Mouse (Mus musculus) myocyte (in vitro differentiated cells): ENCODE data around the gene Atp11b. TPM values are rescaled to one million over a fixed set of nuclear protein-coding genes. Genes with fewer than 3 reads are reported as not detected.

Source experiments
- H3K27me3 ChIP-seq: one replicate; pipeline ENCODE4 v1.6.1; 2011; ENCODE audit not compliant: control insufficient read depth, insufficient read depth, insufficient read length
- H3K36me3 ChIP-seq: one replicate; pipeline ENCODE4 v1.6.1; 2011; ENCODE audit not compliant: control insufficient read depth, insufficient read depth
- H3K4me2 ChIP-seq: one replicate; pipeline ENCODE4 v1.6.1; 2011; ENCODE audit warnings: low read depth, control low read depth
- H3K4me3 ChIP-seq: one replicate; pipeline ENCODE4 v1.5.1; 2011; ENCODE audit warnings: mild to moderate bottlenecking, control low read depth, moderate library complexity
- H3K79me2 ChIP-seq: one replicate; pipeline ENCODE4 v1.6.1; 2011; ENCODE audit not compliant: control insufficient read depth, insufficient read depth
- H3ac ChIP-seq: one replicate; pipeline ENCODE4 v1.6.1; 2011; ENCODE audit not compliant: control insufficient read depth, insufficient read length
- CEBPB ChIP-seq: IDR thresholded peaks from 2 replicates; pipeline ENCODE4 v1.6.1; 2011; ENCODE audit warnings: mild to moderate bottlenecking, moderate library complexity; ENCODE audit not compliant: poor library complexity, insufficient read depth, severe bottlenecking
- E2F4 ChIP-seq: IDR thresholded peaks from one replicate; pipeline ENCODE4 v1.6.1; 2011; ENCODE audit warnings: mild to moderate bottlenecking, control low read depth, moderate library complexity; ENCODE audit not compliant: insufficient read depth
- MAX ChIP-seq: IDR thresholded peaks from one replicate; pipeline ENCODE4 v1.6.1; 2011; ENCODE audit warnings: low read depth, mild to moderate bottlenecking, control low read depth
- MYOD1 ChIP-seq, 3 experiments: IDR thresholded peaks; one replicate each; pipeline ENCODE4 v1.6.1; 2011; ENCODE audit warnings: control low read depth in 2 of 3, low read depth in 2 of 3, mild to moderate bottlenecking in 2 of 3, moderate library complexity in 1 of 3; ENCODE audit not compliant: insufficient read length in 2 of 3, control insufficient read depth in 1 of 3
- MYOG ChIP-seq, 3 experiments: IDR thresholded peaks; one replicate each; pipeline ENCODE4 v1.6.1; 2011; ENCODE audit warnings: control low read depth in 2 of 3, low read depth in 2 of 3, mild to moderate bottlenecking in 2 of 3; ENCODE audit not compliant: insufficient read length in 2 of 3, control insufficient read depth in 1 of 3, insufficient read depth in 1 of 3
- POLR2A ChIP-seq: IDR thresholded peaks from one replicate; pipeline ENCODE4 v1.6.1; 2011; ENCODE audit warnings: low read depth, mild to moderate bottlenecking, control low read depth, moderate library complexity; ENCODE audit not compliant: insufficient read length
- POLR2AphosphoS2 ChIP-seq: IDR thresholded peaks from one replicate; pipeline ENCODE4 v1.6.1; 2011; ENCODE audit warnings: low read depth, control low read depth; ENCODE audit not compliant: insufficient read length
- REST ChIP-seq: IDR thresholded peaks from one replicate; pipeline ENCODE4 v1.6.1; 2011; ENCODE audit warnings: mild to moderate bottlenecking, control low read depth, moderate library complexity; ENCODE audit not compliant: insufficient read depth, insufficient read length
- SRF ChIP-seq: IDR thresholded peaks from one replicate; pipeline ENCODE4 v1.6.1; 2011; ENCODE audit warnings: low read depth; ENCODE audit not compliant: control insufficient read depth, insufficient read length
- TCF12 ChIP-seq: IDR thresholded peaks from one replicate; pipeline ENCODE4 v1.6.1; 2011; ENCODE audit warnings: mild to moderate bottlenecking, control low read depth; ENCODE audit not compliant: poor library complexity, insufficient read depth, severe bottlenecking
- TCF3 ChIP-seq: IDR thresholded peaks from one replicate; pipeline ENCODE4 v1.6.1; 2011; ENCODE audit warnings: low read depth, control low read depth; ENCODE audit not compliant: insufficient read length
- USF1 ChIP-seq: IDR thresholded peaks from one replicate; pipeline ENCODE4 v1.6.1; 2011; ENCODE audit warnings: low read depth, mild to moderate bottlenecking, control low read depth, moderate library complexity
- polyA plus RNA-seq: library from polyadenylated mRNA; unstranded; fragments of >200 nt; fragmentation: generic; extraction: Trizol; gene quantifications from one replicate; pipeline ENCODE4 v1.2.1, GENCODE M21; 2012; ENCODE audit warnings: missing spikeins

The Atp11b gene
- polyA plus RNA-seq, 1 experiment = 5.6 TPM

- Histone ChIP-seq H3K36me3 (no peaks in the 10 kb centered on the region), H3K4me2 (no peak overlapping the region), H3K27me3 (no peaks in the 10 kb centered on the region), H3K79me2 (no peaks in the 10 kb centered on the region), H3ac (no peak overlapping the region), H3K4me3 (no peak overlapping the region)
- TF ChIP-seq REST (no peak), CEBPB (no peak), MYOG (IDR thresholded peaks at IDR 0.05; ENCODE audit: control insufficient read depth in 1 of 3, insufficient read depth in 1 of 3, insufficient read length in 2 of 3, low read depth in 2 of 3) (no peak), POLR2A (no peak), SRF (no peak), TCF3 (no peak), USF1 (no peak), POLR2AphosphoS2 (no peak), MAX (no peak), E2F4 (no peak), MYOD1 (IDR thresholded peaks at IDR 0.05; ENCODE audit: control insufficient read depth in 1 of 3, insufficient read length in 2 of 3, low read depth in 2 of 3) (no peak), TCF12 (no peak)
These were observed 32.0 kb upstream of the Atp11b start for GRCm38 (mm10) chr3:35721818-35722446.

- H3K79me2 ChIP-seq = no peaks in the 10 kb centered on the region
- no peak overlapping the region for H3ac ChIP-seq
- TF ChIP-seq SRF (no peak), TCF12 (no peak), E2F4 (no peak), MAX (no peak), POLR2AphosphoS2 (no peak), USF1 (no peak), REST (no peak), TCF3 (no peak), CEBPB (no peak), MYOD1 (IDR thresholded peaks at IDR 0.05; ENCODE audit: control insufficient read depth in 1 of 3, insufficient read length in 2 of 3, low read depth in 2 of 3) (no peak), MYOG (IDR thresholded peaks at IDR 0.05; ENCODE audit: control insufficient read depth in 1 of 3, insufficient read depth in 1 of 3, insufficient read length in 2 of 3, low read depth in 2 of 3) (no peak), POLR2A (no peak)
- no peak overlapping the region for H3K4me3 ChIP-seq
- H3K4me2 ChIP-seq = no peak overlapping the region
- no peaks in the 10 kb centered on the region for H3K36me3 ChIP-seq
- H3K27me3 ChIP-seq = no peaks in the 10 kb centered on the region
These were observed 31.1 kb upstream of the Atp11b start for GRCm38 (mm10) chr3:35722811-35723210.

- TF ChIP-seq POLR2AphosphoS2 (no peak), TCF12 (no peak), CEBPB (no peak), E2F4 (no peak), MYOD1 (IDR thresholded peaks at IDR 0.05; ENCODE audit: control insufficient read depth in 1 of 3, insufficient read length in 2 of 3, low read depth in 2 of 3) (no peak), POLR2A (no peak), SRF (no peak), TCF3 (no peak), MYOG (IDR thresholded peaks at IDR 0.05; ENCODE audit: control insufficient read depth in 1 of 3, insufficient read depth in 1 of 3, insufficient read length in 2 of 3, low read depth in 2 of 3) (no peak)
- Histone ChIP-seq H3K79me2 (no peaks in the 10 kb centered on the region), H3K4me3 (no peak overlapping the region), H3K36me3 (no peaks in the 10 kb centered on the region), H3K27me3 (no peaks in the 10 kb centered on the region), H3ac (no peak overlapping the region), H3K4me2 (no peak overlapping the region)
These were observed 30.2 kb upstream of the Atp11b start for GRCm38 (mm10) chr3:35723586-35724322.

- TF ChIP-seq TCF3 (no peak), MAX (no peak), TCF12 (no peak), REST (no peak), MYOG (IDR thresholded peaks at IDR 0.05; ENCODE audit: control insufficient read depth in 1 of 3, insufficient read depth in 1 of 3, insufficient read length in 2 of 3, low read depth in 2 of 3) (no peak), USF1 (no peak), E2F4 (no peak), MYOD1 (IDR thresholded peaks at IDR 0.05; ENCODE audit: control insufficient read depth in 1 of 3, insufficient read length in 2 of 3, low read depth in 2 of 3) (no peak), CEBPB (no peak), SRF (no peak), POLR2A (no peak), POLR2AphosphoS2 (no peak)
- Histone ChIP-seq H3K4me2 (no peak overlapping the region), H3K27me3 (no peaks in the 10 kb centered on the region), H3K4me3 (no peak overlapping the region), H3K79me2 (no peaks in the 10 kb centered on the region), H3ac (no peak overlapping the region), H3K36me3 (no peaks in the 10 kb centered on the region)
These were observed 28.8 kb upstream of the Atp11b start for GRCm38 (mm10) chr3:35725096-35725495.
